Mouse (Mus musculus): ENCODE measurements at regions not wholly inside any gene's neighbourhood (a gene's known extent, or its start where the extent isn't known, plus 50 kb on each side); places are given as distances from the start of the nearest gene placed in this dataset.

- TF ChIP-seq CTCF (conservative IDR thresholded peaks at IDR 0.05; ENCODE audit: low read length) = no peak
- no peak for TF ChIP-seq POU5F1 (IDR thresholded peaks at IDR 0.05; ENCODE audit: borderline replicate concordance, low read length)
Measured at GRCm38 (mm10) chr4:125253161-125253560, 125.5 kb upstream of the Zc3h12a start.

All from E14TG2a.4 (cell line).